Mouse (Mus musculus): ENCODE measurements around the gene Wdr24. TPM values are rescaled to one million over a fixed set of nuclear protein-coding genes. Genes with fewer than 3 reads are reported as not detected.

Gene Wdr24
- polyA plus RNA-seq (2012; rRNA removed) (45.1 and 56.1 TPM in 2 replicates), polyA plus RNA-seq (2014; fragmentation: Nextera tagmentation; extraction: Ambion mirVana) (26.0 and 27.7 TPM in 2 replicates)

GRCm38 (mm10) chr17:25823452-25823851 lies at the start of gene Wdr24:
Wdr24 (plus strand) TSS chr17:25823627.
- peak; percentile 81 for ATAC-seq (ENCODE audit: low FRiP score, low read depth)
- Histone ChIP-seq H3K4me2 (replicated peaks; ENCODE audit: low read depth, low read length, severe bottlenecking) (peak within 1 kb of the TSS; percentile 71), H3K27me3 (ENCODE audit: control insufficient read depth, insufficient read depth, low read length) (peaks cover 21% of the 10 kb centered on the region), H3K4me1 (ENCODE audit: control insufficient read depth, insufficient read depth, low read length) (peaks cover 15% of the 10 kb centered on the region), H3K9me3 (ENCODE audit: control insufficient read depth, low read length) (no peaks in the 10 kb centered on the region), H3K9ac (ENCODE audit: low read depth, low read length, severe bottlenecking) (peak within 1 kb of the TSS; percentile 38), H3K27ac (replicated peaks; ENCODE audit: low read depth, low read length) (no peak within 1 kb of the TSS), H3K4me3 (replicated peaks; ENCODE audit: low read length) (peak within 1 kb of the TSS; percentile 47), H3K36me3 (ENCODE audit: control insufficient read depth, insufficient read depth, low read length) (peaks cover 20% of the 10 kb centered on the region)
- WGBS: 0% methylated on average over 18 of the region's 18 CpGs
- peak; percentile 94 for DNase-seq (ENCODE audit: low spot score)
- TF ChIP-seq POLR2A (IDR thresholded peaks at IDR 0.05; ENCODE audit: borderline replicate concordance, extremely low read depth, insufficient read depth, insufficient read length): peak; percentile 39; the same call in 1 of the 2 replicates

DNA sequence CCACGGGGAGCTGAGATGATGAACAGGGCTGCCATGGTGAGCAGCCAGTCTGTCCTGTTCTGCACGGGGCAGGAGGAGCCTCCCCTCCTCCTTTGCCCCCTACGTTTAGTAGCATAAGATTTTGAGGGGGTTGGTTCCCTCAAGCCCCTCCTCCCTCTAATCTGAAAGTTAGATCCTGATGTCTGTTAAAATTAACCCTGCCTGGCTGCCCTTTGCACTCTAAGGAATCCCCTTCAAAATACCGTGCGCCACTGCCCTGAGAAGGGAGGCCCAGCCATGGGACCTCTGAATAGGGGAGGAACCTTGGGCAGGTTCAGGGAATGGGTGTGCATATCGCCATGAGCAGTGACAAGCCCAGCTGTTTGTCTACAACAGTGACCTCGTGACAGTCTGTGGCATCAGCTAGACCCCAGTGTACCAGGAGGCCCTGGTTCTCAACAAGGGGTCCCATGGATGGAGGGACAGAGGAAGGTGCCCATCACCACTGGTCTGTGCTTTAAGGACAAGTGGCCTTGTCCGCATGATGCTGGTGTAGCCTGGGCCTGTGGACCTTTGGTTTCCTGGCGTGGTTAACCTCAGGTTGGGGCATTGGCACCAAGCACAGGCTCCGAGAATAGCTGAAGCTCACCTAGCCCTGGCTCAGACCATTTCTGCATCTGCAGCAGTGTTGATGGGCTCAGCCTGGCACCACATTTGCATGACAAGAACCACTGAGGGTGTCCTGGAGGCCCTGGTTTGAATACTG lies 47.9 kb upstream of the Wdr24 start:
- Histone ChIP-seq H3K27me3 (ENCODE audit: control insufficient read depth, insufficient read depth, low read length) (no peaks in the 10 kb centered on the region), H3K27ac (replicated peaks; ENCODE audit: low read depth, low read length) (no peak overlapping the region), H3K4me3 (replicated peaks; ENCODE audit: low read length) (no peak overlapping the region), H3K4me1 (ENCODE audit: control insufficient read depth, insufficient read depth, low read length) (peaks cover 5% of the 10 kb centered on the region), H3K9me3 (ENCODE audit: control insufficient read depth, low read length) (no peaks in the 10 kb centered on the region), H3K36me3 (ENCODE audit: control insufficient read depth, insufficient read depth, low read length) (peaks cover 9% of the 10 kb centered on the region), H3K4me2 (replicated peaks; ENCODE audit: low read depth, low read length, severe bottlenecking) (no peak overlapping the region), H3K9ac (ENCODE audit: low read depth, low read length, severe bottlenecking) (no peak overlapping the region)
- ATAC-seq (ENCODE audit: low FRiP score, low read depth): no peak
- DNase-seq (ENCODE audit: low spot score): no peak
- TF ChIP-seq POLR2A (IDR thresholded peaks at IDR 0.05; ENCODE audit: borderline replicate concordance, extremely low read depth, insufficient read depth, insufficient read length): no peak
- WGBS: 82% methylated on average over 10 of the region's 10 CpGs

GRCm38 (mm10) chr17:25777948-25778347 lies 45.5 kb upstream of the Wdr24 start:
- DNase-seq (ENCODE audit: low spot score): no peak
- WGBS: 94% methylated on average over 5 of the region's 5 CpGs
- ATAC-seq (ENCODE audit: low FRiP score, low read depth): no peak
- Histone ChIP-seq H3K27me3 (ENCODE audit: control insufficient read depth, insufficient read depth, low read length) (no peaks in the 10 kb centered on the region), H3K27ac (replicated peaks; ENCODE audit: low read depth, low read length) (no peak overlapping the region), H3K4me1 (ENCODE audit: control insufficient read depth, insufficient read depth, low read length) (peaks cover 5% of the 10 kb centered on the region), H3K36me3 (ENCODE audit: control insufficient read depth, insufficient read depth, low read length) (peaks cover 26% of the 10 kb centered on the region), H3K9ac (ENCODE audit: low read depth, low read length, severe bottlenecking) (no peak overlapping the region), H3K4me3 (replicated peaks; ENCODE audit: low read length) (no peak overlapping the region), H3K9me3 (ENCODE audit: control insufficient read depth, low read length) (no peaks in the 10 kb centered on the region), H3K4me2 (replicated peaks; ENCODE audit: low read depth, low read length, severe bottlenecking) (no peak overlapping the region)
- no peak for TF ChIP-seq POLR2A (IDR thresholded peaks at IDR 0.05; ENCODE audit: borderline replicate concordance, extremely low read depth, insufficient read depth, insufficient read length)

GRCm38 (mm10) chr17:25781339-25781738 lies 42.1 kb upstream of the Wdr24 start:
- DNase-seq (ENCODE audit: low spot score) (no peak), ATAC-seq (ENCODE audit: low FRiP score, low read depth) (no peak)
- Histone ChIP-seq H3K27me3 (ENCODE audit: control insufficient read depth, insufficient read depth, low read length) (no peaks in the 10 kb centered on the region), H3K27ac (replicated peaks; ENCODE audit: low read depth, low read length) (no peak overlapping the region), H3K4me2 (replicated peaks; ENCODE audit: low read depth, low read length, severe bottlenecking) (no peak overlapping the region), H3K9ac (ENCODE audit: low read depth, low read length, severe bottlenecking) (no peak overlapping the region), H3K36me3 (ENCODE audit: control insufficient read depth, insufficient read depth, low read length) (peaks cover 38% of the 10 kb centered on the region), H3K4me1 (ENCODE audit: control insufficient read depth, insufficient read depth, low read length) (peaks cover 13% of the 10 kb centered on the region), H3K9me3 (ENCODE audit: control insufficient read depth, low read length) (no peaks in the 10 kb centered on the region), H3K4me3 (replicated peaks; ENCODE audit: low read length) (no peak overlapping the region)
- WGBS: 74% methylated on average over 6 of the region's 6 CpGs
- no peak for TF ChIP-seq POLR2A (IDR thresholded peaks at IDR 0.05; ENCODE audit: borderline replicate concordance, extremely low read depth, insufficient read depth, insufficient read length)

DNA sequence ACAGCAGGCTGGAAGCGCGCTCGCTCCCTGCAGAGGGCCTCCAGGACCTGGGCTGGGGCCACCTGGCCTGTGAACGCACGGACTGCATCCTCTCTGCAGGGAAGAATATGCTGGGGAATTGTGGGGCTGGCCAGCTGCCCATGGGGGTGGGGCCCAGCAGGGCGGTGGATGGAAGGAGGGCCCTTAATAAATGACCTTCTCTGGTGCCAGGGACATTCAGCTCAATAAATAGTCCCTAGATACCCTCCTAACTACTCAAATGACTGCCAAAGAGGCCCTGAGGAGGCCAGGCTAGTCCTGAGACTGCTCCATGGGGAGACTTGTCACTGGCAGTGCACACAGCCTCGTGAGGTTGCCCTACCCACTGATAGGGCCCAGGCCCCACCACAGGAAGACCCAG lies 40.3 kb upstream of the Wdr24 start:
- ATAC-seq (ENCODE audit: low FRiP score, low read depth): no peak
- 0 out of 2 replicates have a peak overlapping the region, but pooled peaks have one; percentile 25 for H3K9ac ChIP-seq (ENCODE audit: low read depth, low read length, severe bottlenecking)
- peaks cover 37% of the 10 kb centered on the region for H3K36me3 ChIP-seq (ENCODE audit: control insufficient read depth, insufficient read depth, low read length)
- H3K27me3 ChIP-seq (ENCODE audit: control insufficient read depth, insufficient read depth, low read length): no peaks in the 10 kb centered on the region
- no peak for TF ChIP-seq POLR2A (IDR thresholded peaks at IDR 0.05; ENCODE audit: borderline replicate concordance, extremely low read depth, insufficient read depth, insufficient read length)
- no peaks in the 10 kb centered on the region for H3K9me3 ChIP-seq (ENCODE audit: control insufficient read depth, low read length)
- no peak overlapping the region for H3K27ac ChIP-seq (replicated peaks; ENCODE audit: low read depth, low read length)
- no peak overlapping the region for H3K4me3 ChIP-seq (replicated peaks; ENCODE audit: low read length)
- no peak overlapping the region for H3K4me2 ChIP-seq (replicated peaks; ENCODE audit: low read depth, low read length, severe bottlenecking)
- no peak for DNase-seq (ENCODE audit: low spot score)
- peaks cover 13% of the 10 kb centered on the region for H3K4me1 ChIP-seq (ENCODE audit: control insufficient read depth, insufficient read depth, low read length)
- WGBS: 74% methylated on average over 7 of the region's 7 CpGs

Measured in limb, embryonic 14.5 days (tissue).